Mouse (Mus musculus): ENCODE results near the gene Ndc80. TPM values are rescaled to one million over a fixed set of nuclear protein-coding genes. Genes with fewer than 3 reads are reported as not detected.
A peak's percentile ranks its signal among the peaks of the same experiment; 100 is the strongest.
"Not testable (repeated sequence)": the region's sequence is repeated elsewhere in the genome, so short reads cannot be mapped to it uniquely, and the experiment has no call there.

Ndc80 gene
- polyA plus RNA-seq (2015; fragmentation: Nextera tagmentation; extraction: Ambion mirVana): 41.2 and 41.3 TPM in 2 replicates

DNA sequence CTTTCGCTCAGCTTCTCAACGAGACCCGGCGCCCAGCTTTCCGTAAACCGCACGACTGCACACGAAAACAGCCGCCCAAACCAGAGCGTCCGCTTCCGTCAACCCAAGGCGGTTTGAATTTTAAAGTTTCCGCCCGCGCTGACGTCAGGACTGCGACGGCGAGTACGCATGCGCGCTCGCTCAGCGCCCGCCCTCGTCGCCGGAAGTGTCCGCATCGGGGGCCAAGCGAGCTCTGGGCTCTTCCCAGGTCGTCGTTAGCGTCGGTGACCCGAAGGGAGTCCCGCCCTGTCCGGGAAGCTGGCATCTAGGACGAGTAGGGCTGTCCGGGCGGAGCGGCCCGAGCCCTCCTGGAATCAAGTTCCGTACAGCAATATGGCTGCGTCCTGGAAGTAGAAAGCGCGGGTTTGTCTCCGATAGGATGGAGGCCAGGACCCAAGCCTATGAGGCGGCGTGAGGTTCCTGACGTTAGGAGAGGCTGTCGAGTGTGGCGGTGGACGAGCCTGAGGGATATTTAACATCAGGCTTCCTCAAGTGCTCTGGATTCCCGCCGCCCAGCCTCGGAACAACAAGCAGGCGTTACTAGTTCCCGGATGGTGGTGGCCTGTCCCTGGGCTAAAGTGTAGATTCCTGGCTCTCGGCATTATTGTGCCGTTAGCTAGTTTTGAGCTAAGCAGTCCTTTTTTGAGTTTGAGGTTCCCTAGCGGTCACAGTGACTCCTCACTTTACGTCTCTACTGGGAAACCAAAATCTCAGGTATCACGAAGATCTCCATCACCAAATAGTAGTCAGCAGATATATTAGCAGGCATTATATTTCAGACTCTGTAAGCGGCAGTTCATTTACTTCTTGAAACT, at the start of gene Ndc80:
Ndc80 (minus strand) TSS at position 147 of the 854 bp plus-strand sequence.
- peak within 1 kb of the TSS; percentile 76 for H3K4me2 ChIP-seq
- H3K9me3 ChIP-seq: no peaks in the 10 kb centered on the region
- peak within 1 kb of the TSS; percentile 94 for H3K27ac ChIP-seq
- peak within 1 kb of the TSS; percentile 75 for H3K4me3 ChIP-seq (replicated peaks)
- ATAC-seq (ENCODE audit: insufficient read depth, low FRiP score, low read depth): peak; percentile 98
- H3K9ac ChIP-seq: peak within 1 kb of the TSS; percentile 33; the same call in 1 of the 2 replicates
- under 1% methylated on average over 66 of the region's 66 CpGs for WGBS
- H3K27me3 ChIP-seq (replicated peaks): no peaks in the 10 kb centered on the region
- peaks cover 3% of the 10 kb centered on the region; the same call in 1 of the 2 replicates for H3K36me3 ChIP-seq
- peaks cover 4% of the 10 kb centered on the region; the same call in 1 of the 2 replicates for H3K4me1 ChIP-seq

DNA sequence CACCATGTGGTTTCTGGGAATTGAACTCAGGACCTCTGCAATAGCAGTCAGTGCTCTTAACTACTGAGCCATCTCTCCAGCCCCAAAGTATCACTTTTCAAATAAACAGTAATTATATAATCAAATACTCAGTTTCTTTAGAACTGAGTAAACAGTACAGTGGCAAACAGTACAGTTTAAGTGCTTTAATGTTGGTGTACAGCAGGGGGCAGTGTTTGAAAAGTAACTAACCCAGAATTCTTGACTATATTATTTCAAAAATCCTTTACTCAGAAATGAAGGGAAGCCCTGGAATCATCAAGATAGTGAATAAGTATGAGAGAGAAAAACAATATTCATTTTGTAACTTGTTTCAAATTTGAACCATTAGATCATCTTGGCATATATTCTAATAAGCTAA, 35.0 kb upstream of the Ndc80 start:
- H3K27ac ChIP-seq: no peak overlapping the region
- no peak for ATAC-seq (ENCODE audit: insufficient read depth, low FRiP score, low read depth)
- no peaks in the 10 kb centered on the region for H3K4me1 ChIP-seq
- no peak overlapping the region for H3K4me3 ChIP-seq (replicated peaks)
- H3K9me3 ChIP-seq: no peaks in the 10 kb centered on the region
- no peak overlapping the region for H3K9ac ChIP-seq
- H3K27me3 ChIP-seq (replicated peaks): no peaks in the 10 kb centered on the region
- no peaks in the 10 kb centered on the region for H3K36me3 ChIP-seq
- no peak overlapping the region for H3K4me2 ChIP-seq

DNA sequence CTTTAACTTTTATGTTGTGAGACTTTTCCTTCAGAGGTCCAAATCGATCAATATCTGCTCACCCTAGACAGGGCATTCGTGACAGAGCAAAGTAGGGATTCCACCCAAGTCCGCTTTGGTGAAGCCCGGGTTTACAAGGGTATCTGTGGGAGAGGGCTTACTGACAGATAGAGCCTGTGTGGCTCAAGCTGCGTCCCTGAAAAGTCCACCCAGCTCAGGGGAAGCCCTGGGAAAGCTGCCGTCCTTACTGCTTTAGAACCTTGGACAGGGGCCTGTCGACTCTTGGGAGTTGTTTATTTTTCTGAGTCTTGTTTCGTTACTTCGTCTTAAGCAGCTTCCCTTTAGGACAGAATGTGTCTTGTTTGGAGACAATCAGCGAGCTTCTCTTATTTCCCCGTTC, 26.2 kb upstream of the Ndc80 start:
- Histone ChIP-seq H3K4me1 (peaks cover 4% of the 10 kb centered on the region; the same call in 1 of the 2 replicates), H3K4me3 (replicated peaks) (peak overlapping the region; percentile 76; the same call in 1 of the 2 replicates), H3K27me3 (replicated peaks) (no peaks in the 10 kb centered on the region; the same call in none of the 2 replicates), H3K27ac (no peak overlapping the region), H3K9me3 (no peaks in the 10 kb centered on the region), H3K4me2 (peak overlapping the region; percentile 99), H3K36me3 (no peaks in the 10 kb centered on the region), H3K9ac (no peak overlapping the region)
- 8% methylated on average over 11 of the region's 11 CpGs for WGBS
- ATAC-seq (ENCODE audit: insufficient read depth, low FRiP score, low read depth): no peak

- H3K4me3 ChIP-seq (replicated peaks): peak within 1 kb of the TSS; percentile 76
- H3K36me3 ChIP-seq: no peaks in the 10 kb centered on the region
- peaks cover 4% of the 10 kb centered on the region; the same call in 1 of the 2 replicates for H3K4me1 ChIP-seq
- peak within 1 kb of the TSS; percentile 71 for H3K9ac ChIP-seq
- no peak within 1 kb of the TSS for H3K27ac ChIP-seq
- H3K4me2 ChIP-seq: peak within 1 kb of the TSS; percentile 99
- peak; percentile 95 for ATAC-seq (ENCODE audit: insufficient read depth, low FRiP score, low read depth)
- no peaks in the 10 kb centered on the region; the same call in none of the 2 replicates for H3K27me3 ChIP-seq (replicated peaks)
- under 1% methylated on average over 70 of the region's 78 CpGs for WGBS
- no peaks in the 10 kb centered on the region for H3K9me3 ChIP-seq
Observed at GRCm38 (mm10) chr17:71551757-71552451, 25.2 kb upstream of the Ndc80 start, which contains the start of gene Spdya. TSS of gene Spdya (plus strand) at chr17:71552061.

DNA sequence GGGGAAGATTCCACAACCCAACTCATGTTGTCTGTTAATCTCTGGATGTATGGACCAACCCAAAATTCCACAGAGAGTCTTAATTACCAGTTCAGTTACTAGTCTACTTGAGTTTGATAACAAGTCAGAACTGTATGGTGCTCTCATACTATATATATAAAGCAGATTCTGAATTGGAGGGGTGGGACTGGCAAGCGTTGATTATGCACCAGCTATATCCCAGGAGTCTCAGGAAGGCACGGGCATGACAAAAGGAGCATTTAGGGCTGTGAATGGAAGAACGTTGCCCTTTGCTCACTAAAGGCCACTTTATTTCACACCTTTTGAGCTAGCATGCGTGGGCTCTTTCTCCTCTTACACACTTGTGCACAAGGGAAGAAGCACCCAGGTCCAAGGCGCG, 24.7 kb upstream of the Ndc80 start:
- no peaks in the 10 kb centered on the region; the same call in none of the 2 replicates for H3K27me3 ChIP-seq (replicated peaks)
- H3K36me3 ChIP-seq: no peaks in the 10 kb centered on the region
- 9% methylated on average over 6 of the region's 6 CpGs for WGBS
- H3K9ac ChIP-seq: peak overlapping the region; percentile 32; the same call in 1 of the 2 replicates
- H3K9me3 ChIP-seq: no peaks in the 10 kb centered on the region
- peak overlapping the region; percentile 99 for H3K4me2 ChIP-seq
- peaks cover 4% of the 10 kb centered on the region; the same call in 1 of the 2 replicates for H3K4me1 ChIP-seq
- H3K27ac ChIP-seq: no peak overlapping the region
- no peak for ATAC-seq (ENCODE audit: insufficient read depth, low FRiP score, low read depth)
- peak overlapping the region; percentile 76 for H3K4me3 ChIP-seq (replicated peaks)

GRCm38 (mm10) chr17:71548586-71548985, 21.9 kb upstream of the Ndc80 start:
- ATAC-seq (ENCODE audit: insufficient read depth, low FRiP score, low read depth): no peak

DNA sequence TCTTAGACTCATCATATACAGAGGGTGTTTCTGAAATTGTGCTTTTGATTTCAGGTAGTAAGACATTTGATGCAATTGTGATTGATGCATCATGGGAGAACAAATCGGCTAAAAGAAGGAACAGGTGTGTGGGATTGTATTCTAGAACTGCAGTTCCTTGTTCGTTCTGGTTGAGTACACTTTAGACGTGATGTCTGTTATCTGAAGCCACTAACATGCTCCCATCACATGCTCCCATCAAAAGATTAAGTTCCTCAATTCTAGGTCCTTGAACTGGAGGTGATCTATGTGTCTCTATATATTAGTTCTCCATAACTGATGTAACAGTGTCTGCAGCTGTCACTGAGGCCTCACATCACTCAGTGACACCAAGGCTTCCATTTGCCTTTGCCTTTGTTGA, 10.5 kb upstream of the Ndc80 start:
- no peaks in the 10 kb centered on the region for H3K9me3 ChIP-seq
- WGBS: 83% methylated on average over 3 of the region's 3 CpGs
- no peaks in the 10 kb centered on the region for H3K4me1 ChIP-seq
- no peaks in the 10 kb centered on the region for H3K36me3 ChIP-seq
- ATAC-seq (ENCODE audit: insufficient read depth, low FRiP score, low read depth): no peak
- no peak overlapping the region for H3K9ac ChIP-seq
- H3K27me3 ChIP-seq (replicated peaks): no peaks in the 10 kb centered on the region
- H3K4me2 ChIP-seq: no peak overlapping the region
- H3K4me3 ChIP-seq (replicated peaks): no peak overlapping the region
- no peak overlapping the region for H3K27ac ChIP-seq

More at GRCm38 (mm10) chr17:71548586-71548985, 21.9 kb upstream of the Ndc80 start:
- WGBS: 0% methylated on average over 1 of the region's 1 CpGs
- no peak overlapping the region for H3K4me2 ChIP-seq
- H3K4me3 ChIP-seq (replicated peaks): no peak overlapping the region
- no peaks in the 10 kb centered on the region for H3K9me3 ChIP-seq
- H3K36me3 ChIP-seq: no peaks in the 10 kb centered on the region
- no peak overlapping the region for H3K9ac ChIP-seq
- H3K4me1 ChIP-seq: peaks cover 4% of the 10 kb centered on the region; the same call in 1 of the 2 replicates
- H3K27ac ChIP-seq: no peak overlapping the region
- no peaks in the 10 kb centered on the region; the same call in none of the 2 replicates for H3K27me3 ChIP-seq (replicated peaks)

DNA sequence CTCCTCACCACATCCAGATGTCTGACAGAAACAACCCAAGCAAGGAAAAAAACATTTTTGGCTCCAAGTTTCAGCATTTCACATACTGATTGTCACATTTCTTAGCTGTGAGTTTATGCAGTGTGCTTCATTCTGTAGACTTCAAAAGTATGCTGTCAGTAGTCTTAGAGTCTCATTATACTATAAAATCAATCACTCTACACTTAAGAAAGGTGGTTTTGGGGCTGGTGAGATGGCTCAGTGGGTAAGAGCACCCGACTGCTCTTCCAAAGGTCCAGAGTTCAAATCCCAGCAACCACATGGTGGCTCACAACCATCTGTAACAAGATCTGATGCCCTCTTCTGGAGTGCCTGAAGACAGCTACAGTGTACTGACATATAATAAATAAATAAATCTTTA, 8.9 kb upstream of the Ndc80 start:
- not testable (repeated sequence) for H3K4me1 ChIP-seq; ATAC-seq (ENCODE audit: insufficient read depth, low FRiP score, low read depth); H3K36me3 ChIP-seq; H3K9me3 ChIP-seq; H3K4me3 ChIP-seq (replicated peaks); H3K9ac ChIP-seq; H3K27ac ChIP-seq; H3K4me2 ChIP-seq; H3K27me3 ChIP-seq (replicated peaks)
- 56% methylated on average over 1 of the region's 1 CpGs for WGBS

DNA sequence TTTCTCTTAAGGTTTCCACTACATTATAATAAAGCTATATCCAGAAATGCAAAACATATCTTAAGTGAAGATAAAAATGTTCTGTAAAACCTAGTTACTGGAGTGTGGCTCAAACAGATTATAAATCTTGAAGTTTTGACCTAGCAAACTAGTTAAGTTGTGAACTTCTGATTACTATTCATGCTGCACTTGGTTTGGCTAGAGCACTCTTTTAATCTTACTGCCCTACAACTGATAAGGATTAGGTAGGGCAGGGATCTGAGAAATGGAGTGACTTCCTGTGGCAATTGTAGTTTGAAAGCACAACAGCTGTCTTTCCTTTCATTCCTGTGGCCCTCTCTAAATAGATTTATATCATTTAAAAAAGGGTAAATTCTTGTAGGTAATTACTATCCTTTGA, 1.4 kb upstream of the Ndc80 start:
- peaks cover 3% of the 10 kb centered on the region; the same call in 1 of the 2 replicates for H3K36me3 ChIP-seq
- H3K4me2 ChIP-seq: no peak overlapping the region
- no peak overlapping the region for H3K27ac ChIP-seq
- peaks cover 4% of the 10 kb centered on the region; the same call in 1 of the 2 replicates for H3K4me1 ChIP-seq
- H3K9ac ChIP-seq: no peak overlapping the region
- H3K27me3 ChIP-seq (replicated peaks): no peaks in the 10 kb centered on the region
- no peak for ATAC-seq (ENCODE audit: insufficient read depth, low FRiP score, low read depth)
- H3K9me3 ChIP-seq: no peaks in the 10 kb centered on the region
- no peak overlapping the region for H3K4me3 ChIP-seq (replicated peaks)

DNA sequence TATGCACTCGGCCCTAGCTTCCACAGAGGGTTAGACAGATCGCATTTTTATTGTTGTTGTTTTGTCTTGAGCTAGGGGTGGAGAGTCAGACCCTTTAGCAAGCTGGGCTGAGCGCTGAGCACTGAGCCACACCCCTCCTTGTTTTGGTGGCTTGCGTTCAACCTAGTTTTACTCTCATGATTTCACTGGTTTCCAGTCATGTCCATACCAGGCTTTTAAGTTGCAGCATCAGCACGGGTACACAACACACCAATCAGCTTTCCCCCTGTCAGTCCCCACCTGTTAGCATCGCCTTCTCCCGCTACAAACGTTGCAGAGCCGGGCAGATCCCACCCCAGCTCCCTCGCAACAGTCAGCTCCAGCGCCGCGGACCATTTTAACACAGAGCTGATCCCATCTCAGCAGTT, 352 bp downstream of the Ndc80 start:
- WGBS: under 1% methylated on average over 13 of the region's 13 CpGs
- peak overlapping the region; percentile 94 for H3K27ac ChIP-seq
- peaks cover 3% of the 10 kb centered on the region; the same call in 1 of the 2 replicates for H3K36me3 ChIP-seq
- ATAC-seq (ENCODE audit: insufficient read depth, low FRiP score, low read depth): peak; percentile 45; the same call in 1 of the 2 replicates
- H3K4me1 ChIP-seq: peaks cover 4% of the 10 kb centered on the region; the same call in 1 of the 2 replicates
- peak overlapping the region; percentile 75 for H3K4me3 ChIP-seq (replicated peaks)
- no peaks in the 10 kb centered on the region for H3K9me3 ChIP-seq
- no peaks in the 10 kb centered on the region for H3K27me3 ChIP-seq (replicated peaks)
- H3K9ac ChIP-seq: peak overlapping the region; percentile 33; the same call in 1 of the 2 replicates
- H3K4me2 ChIP-seq: peak overlapping the region; percentile 76

GRCm38 (mm10) chr17:71510297-71510696, 16.4 kb downstream of the Ndc80 start:
- peaks cover 32% of the 10 kb centered on the region for H3K36me3 ChIP-seq
- H3K4me1 ChIP-seq: no peaks in the 10 kb centered on the region

More at GRCm38 (mm10) chr17:71510297-71510696, 16.4 kb downstream of the Ndc80 start:
- WGBS: 92% methylated on average over 11 of the region's 11 CpGs
- ATAC-seq (ENCODE audit: insufficient read depth, low FRiP score, low read depth): no peak
- H3K27ac ChIP-seq: no peak overlapping the region
- H3K27me3 ChIP-seq (replicated peaks): no peaks in the 10 kb centered on the region
- no peaks in the 10 kb centered on the region for H3K9me3 ChIP-seq
- no peak overlapping the region for H3K4me2 ChIP-seq
- no peak overlapping the region for H3K9ac ChIP-seq
- no peak overlapping the region for H3K4me3 ChIP-seq (replicated peaks)
